Mouse (Mus musculus): ENCODE results near the gene Sox4. TPM values are rescaled to one million over a fixed set of nuclear protein-coding genes. Genes with fewer than 3 reads are reported as not detected.

Sox4 gene
- total RNA-seq (2021) = 27.6 and 28.0 TPM in 2 replicates
- long read RNA-seq, experiment 1, full-length matches to known transcripts = 48 of 48 reads
- long read RNA-seq, experiment 1, partial matches to known transcripts = 0 of 48 reads
- long read RNA-seq, experiment 1, other reads (novel, unspliced or antisense) = 0 of 48 reads
- long read RNA-seq, experiment 2, full-length matches to known transcripts = 44 of 44 reads
- long read RNA-seq, experiment 2, partial matches to known transcripts = 0 of 44 reads
- long read RNA-seq, experiment 2, other reads (novel, unspliced or antisense) = 0 of 44 reads

DNA sequence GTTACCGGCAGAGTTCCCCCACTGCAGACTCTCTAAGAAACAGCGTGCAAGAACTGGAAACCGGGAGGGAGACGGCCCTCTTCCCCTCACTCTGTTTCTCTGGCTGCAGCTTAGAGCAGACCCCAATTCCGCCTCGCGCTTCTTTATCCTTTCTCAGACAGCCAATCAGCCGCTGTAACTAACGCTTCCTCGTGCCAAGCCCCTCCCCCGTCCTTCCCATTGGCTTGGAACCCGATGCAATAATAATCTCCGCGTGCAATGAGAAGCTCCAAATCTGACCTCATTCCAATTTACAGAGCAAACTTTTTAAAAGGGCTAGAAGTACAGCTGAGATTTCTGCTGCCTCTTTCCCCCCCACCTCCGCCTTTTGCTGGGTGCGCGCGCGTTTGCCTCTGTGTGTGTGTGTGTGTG, at the start of gene Sox4:
Sox4 (minus strand) TSS at position 133 of the 411 bp plus-strand sequence.
- peak; percentile 97 for DNase-seq

DNA sequence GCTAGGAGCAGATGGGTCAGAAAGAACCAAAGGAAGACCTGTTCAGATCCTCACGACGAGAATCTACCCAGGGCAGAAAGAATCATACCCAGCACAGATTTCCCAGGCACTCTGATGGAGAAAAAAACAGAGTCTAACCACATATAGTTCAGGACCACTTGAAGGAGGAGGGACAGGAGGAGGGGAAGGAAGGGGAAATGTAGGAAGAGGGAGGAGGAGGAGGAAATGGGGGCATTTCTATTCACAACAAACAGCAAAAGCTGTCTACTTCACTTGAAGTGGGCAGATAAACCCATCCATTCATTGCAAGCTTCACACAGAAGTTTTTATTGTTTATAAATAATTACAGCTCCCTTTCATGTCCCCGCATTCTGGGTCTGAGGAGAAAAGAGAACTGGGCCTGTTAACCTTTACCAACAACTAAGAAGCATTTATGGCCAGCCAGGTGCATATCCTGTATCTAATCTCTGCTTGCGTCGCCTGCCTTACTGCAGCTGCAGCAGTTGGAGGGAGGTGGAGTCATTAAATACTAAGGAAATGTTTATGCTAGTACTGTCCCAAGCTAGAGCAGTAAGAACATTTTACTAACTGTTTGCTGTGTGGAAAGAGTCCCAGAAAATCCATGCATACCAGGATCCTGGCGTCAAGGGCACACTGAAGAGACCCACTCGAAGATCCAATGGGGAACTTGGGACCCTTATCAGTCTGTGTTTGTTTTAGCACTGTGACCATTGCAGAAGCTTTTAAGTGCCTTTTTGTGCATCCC, 38.6 kb upstream of the Sox4 start:
- no peak for DNase-seq

DNA sequence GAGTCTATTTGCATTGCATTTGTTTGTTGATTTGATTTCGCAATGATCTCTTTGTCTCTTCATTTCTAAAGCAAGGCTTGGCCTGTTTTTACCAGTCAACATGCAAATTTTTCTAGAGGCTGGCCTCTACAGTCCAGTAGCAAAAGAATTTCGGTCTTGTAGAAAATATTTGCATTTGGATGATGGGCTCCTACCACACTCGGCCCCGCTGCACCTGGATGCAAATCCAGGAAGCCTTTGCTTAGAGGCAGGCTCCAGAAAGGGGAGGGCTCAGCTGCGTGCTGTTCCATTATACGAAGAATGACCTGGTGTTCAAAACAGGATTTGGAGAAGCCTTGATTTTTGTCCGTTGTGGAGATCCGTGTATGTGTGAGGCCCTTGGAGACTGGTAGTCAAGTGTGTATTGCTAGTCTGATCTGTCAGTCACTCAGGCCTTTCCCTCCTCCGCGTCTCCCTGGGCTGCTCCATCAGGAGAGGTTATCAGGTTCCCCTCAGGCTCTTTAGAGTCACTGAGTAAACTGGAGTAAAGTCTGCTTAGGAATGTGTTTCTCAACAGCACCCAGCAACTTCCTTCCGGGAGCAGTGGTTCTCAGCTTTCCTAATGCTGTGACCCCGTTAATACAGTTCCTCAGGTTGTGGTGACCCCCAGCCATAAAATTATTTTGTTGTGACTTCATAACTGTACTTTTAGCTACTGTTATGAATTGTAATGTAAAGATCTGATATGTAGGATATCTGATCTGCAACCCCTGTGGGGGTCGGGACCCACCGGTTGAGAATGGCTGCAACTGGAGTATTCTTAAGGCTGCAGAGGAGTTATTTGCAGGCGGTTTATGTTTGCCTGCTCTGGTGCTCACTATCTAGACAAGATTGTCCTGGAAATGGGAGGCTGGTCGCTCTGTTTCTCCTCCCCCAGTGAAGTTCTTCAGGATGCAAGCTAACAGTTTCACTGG, 35.5 kb upstream of the Sox4 start:
- no peak for DNase-seq

- DNase-seq = no peak
Observed at GRCm38 (mm10) chr13:28980681-28981080, 27.2 kb upstream of the Sox4 start.

- no peak for DNase-seq
Observed at GRCm38 (mm10) chr13:28975011-28975410, 21.5 kb upstream of the Sox4 start.

DNA sequence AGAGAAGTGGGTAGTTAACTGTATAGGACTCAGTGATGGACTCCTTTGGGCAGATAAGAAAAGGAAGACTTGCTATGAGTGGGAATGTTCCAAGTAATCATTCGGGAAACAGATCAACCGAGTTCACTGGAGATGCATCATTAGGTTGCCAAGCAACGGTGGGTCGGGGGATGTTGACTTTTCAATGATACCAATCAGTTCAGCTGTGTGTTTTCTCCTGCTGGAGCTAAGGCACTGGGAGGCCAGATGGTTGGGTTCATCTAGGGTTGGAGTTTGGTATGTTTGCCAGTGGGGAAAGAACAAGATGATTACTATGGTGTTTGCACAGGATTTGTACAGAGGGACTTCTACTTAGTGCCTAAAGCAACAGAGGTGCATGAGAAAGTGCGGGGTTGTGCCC, 21.1 kb upstream of the Sox4 start:
- DNase-seq = no peak

DNA sequence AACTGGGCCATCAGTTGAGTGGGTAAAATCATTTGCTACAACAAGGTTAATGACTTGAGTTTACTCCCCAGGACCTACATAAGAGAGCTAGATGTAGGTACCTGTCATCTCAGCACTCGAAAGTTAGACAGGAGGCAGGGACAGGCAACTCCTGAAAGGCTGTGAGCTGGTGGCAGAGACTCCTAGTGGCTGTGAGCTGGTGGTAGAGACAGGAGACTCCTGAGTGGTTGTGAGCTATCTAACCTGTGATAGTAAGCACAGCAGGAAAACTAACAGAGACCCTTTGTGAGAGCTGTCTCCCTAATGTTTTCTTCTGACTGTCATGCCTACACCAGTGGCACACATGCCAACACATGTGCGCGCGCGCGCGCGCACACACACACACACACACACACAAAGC, 7.4 kb upstream of the Sox4 start:
- no peak for DNase-seq

GRCm38 (mm10) chr13:28959458-28959978, 6.0 kb upstream of the Sox4 start:
- peak; percentile 90 for DNase-seq

DNA sequence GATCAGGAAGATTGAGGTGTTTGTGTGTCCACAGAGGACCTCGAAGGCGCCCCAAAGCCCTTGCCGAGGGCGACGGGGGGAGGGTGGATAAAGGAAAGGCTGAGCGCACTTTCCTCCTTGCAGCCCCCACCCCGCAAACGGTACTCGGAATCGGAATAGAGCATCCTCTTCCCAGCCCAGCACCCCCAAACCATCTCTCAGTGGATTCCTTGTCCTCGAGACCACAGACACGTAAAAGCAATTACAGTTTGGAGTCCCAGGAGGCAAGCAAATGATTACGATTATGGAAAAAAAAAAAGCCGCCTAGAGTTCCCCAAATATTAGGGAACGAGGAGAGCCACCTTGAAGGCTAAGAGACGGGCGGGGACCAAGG, 5.5 kb upstream of the Sox4 start:
- DNase-seq = no peak

DNA sequence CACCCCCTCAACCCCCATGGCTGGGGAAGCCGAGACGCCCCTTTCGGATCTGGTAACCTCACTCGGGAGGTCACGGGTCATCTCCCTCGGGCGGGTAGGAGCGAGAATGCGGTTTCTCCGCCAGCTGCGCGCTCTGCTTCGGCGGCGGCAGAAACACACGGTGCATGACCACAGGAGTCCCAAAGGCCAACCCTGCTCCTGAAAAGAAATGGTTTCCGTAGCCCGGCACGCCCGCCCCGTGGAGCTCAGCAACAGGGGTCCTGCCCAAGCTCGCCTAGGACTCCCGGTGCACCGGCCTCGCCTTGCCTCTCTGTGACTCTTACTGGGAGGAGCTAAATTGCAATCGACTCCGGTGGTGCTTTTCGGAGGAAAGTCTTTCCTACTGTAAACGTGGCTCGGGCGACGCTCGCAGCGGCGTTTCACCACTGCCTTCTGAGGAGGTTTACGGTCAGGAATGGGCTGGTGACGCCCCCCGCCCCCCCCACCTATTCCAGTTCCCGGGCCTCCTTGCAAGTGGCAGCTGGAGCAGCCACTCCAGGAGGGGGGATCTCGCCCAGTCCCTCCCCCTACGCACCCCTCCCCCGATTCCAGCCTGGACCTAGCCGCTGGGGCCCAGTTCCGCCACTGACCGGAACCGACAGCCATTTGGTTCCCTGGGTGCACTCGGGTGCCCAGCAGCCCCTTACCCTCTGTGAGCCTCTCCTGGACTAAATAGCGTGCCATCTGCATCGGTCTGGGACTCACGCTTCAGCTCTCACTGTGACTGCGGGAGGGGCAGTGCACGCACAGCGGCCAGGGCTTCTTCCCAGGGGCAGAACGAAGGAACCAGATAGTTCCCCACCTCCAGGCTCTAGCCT, 4.9 kb upstream of the Sox4 start:
- peak; percentile 85 for DNase-seq

- DNase-seq = peak; percentile 97
Observed at GRCm38 (mm10) chr13:28957765-28958164, 4.3 kb upstream of the Sox4 start.

GRCm38 (mm10) chr13:28952576-28953571, 639 bp downstream of the Sox4 start:
- DNase-seq = peak; percentile 81

DNA sequence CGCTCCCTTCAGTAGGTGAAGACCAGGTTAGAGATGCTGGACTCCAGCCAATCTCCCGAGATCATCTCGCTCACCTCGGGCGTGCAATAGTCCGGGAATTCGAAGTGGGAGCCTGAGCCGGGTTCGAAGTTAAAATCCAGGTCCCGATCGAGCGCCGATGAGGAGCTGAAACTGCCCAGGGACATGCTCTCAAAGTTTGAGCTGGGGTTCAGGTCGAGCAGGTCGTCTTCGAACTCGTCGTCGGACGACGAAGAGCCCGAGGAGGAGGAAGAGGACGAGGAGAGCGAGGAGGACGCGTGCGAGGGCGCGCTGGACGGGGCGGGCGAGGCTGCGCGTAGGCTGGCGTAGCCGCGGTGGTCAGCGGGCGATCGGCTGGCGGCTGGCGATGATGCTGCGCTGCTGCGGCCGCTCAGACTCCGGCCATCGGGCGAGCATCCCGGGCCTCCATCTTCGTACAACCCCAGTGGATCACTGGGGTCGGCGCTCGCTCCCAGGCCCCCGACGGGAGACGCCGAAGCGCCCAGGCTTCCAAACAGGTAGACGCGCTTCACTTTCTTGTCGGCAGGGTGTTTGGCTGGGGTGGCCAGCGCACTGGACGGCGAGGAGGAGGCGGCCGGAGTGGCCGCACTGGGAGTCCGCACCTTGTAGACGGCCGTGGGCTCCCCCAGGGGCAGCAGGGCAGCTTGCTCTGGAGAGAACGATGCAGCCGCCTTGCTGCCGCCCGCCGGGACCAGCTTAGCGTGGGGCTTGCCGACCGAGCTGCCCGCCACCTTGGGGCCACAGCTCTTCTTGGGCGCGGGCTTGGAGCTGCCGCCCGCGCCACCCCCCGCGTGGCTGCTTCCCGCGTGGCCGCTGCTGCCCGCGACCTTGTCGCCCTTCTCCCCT, 1.6 kb downstream of the Sox4 start:
- peak; percentile 60 for DNase-seq

DNA sequence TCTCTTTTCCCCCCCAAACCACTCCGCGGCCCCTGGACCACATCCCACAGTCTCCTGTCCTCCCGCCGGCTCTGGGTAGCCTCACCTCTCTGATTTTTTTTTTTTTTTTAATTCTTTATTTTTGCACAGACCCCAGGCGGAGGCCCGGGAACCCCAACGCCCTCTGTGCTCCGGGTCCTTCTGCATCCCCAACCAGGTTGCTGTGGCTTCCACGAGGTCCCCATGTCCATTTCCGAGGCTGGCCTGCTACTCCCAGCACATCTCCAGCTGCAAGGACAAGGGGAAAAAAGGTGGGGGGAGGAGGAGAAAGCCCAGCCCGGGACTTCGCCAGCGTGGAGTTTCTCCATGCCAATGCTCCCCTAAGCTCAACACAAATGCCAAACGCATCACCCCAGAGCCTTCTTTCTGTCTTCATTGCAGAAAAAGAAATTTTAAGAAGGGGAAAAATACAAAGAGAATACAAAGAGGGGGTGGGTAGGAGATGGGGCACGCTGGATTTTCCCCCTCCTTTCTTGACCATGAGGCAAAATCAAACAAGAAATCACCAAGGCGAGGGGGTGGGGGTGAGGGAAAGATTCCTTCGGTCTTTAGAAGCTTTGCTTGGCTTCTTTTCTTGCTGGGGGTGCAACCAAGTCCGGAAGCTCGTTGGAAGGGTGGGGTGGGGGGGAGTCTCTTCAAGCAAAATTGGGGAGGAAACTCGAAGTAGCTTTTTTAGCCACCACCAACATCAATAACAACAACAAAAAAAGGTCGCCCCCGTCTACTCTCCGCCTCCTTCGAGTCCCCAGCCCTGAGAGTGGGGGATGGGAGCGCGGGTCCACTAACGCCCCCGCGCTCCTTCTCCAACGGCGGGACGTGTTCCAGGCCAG, 2.7 kb downstream of the Sox4 start:
- peak; percentile 63 for DNase-seq

- no peak for DNase-seq
Observed at GRCm38 (mm10) chr13:28950266-28950622, 3.3 kb downstream of the Sox4 start.

GRCm38 (mm10) chr13:28949279-28949915, 4.1 kb downstream of the Sox4 start:
- no peak for DNase-seq

DNA sequence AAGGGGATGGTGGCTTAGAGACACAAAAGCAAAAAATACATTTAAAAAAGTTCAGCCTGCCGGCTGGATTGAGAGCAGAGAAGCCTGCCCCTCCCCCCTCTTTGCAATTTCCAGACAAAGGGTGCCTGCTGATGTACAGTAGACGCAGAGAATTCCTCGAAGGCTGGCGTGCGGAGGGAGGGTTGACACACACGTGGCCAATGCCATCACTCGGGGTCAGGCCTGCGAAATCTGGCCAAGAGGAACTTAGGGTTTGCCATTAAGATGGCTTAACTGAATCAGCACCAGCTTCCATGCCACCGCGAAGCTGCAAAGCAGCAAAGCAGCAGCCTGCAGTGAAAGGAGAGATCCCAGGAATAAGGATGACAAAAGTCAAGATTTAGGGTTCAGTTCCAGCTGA, 5.0 kb downstream of the Sox4 start:
- peak; percentile 41 for DNase-seq

All from adrenal gland, postnatal 14 days (tissue).